Mouse (Mus musculus): ENCODE measurements around the gene Ccdc183.

- TF ChIP-seq POLR2A (IDR thresholded peaks at IDR 0.05; ENCODE audit: insufficient read depth, low read length) (no peak), CTCF (IDR thresholded peaks at IDR 0.05; ENCODE audit: low read depth, low read length) (no peak)
Observed at GRCm38 (mm10) chr2:25598749-25599148, 18.7 kb downstream of the Ccdc183 start.
